Mouse (Mus musculus) cerebellum, adult 11-12 months (tissue): ENCODE results near the gene Eno1.
"Not testable (repeated sequence)": the region's sequence is repeated elsewhere in the genome, so short reads cannot be mapped to it uniquely, and the experiment has no call there.

Experiments used
- DNase-seq: peaks from one replicate; pipeline ENCODE4 v3.0.0; 2022

Gene Eno1

DNA sequence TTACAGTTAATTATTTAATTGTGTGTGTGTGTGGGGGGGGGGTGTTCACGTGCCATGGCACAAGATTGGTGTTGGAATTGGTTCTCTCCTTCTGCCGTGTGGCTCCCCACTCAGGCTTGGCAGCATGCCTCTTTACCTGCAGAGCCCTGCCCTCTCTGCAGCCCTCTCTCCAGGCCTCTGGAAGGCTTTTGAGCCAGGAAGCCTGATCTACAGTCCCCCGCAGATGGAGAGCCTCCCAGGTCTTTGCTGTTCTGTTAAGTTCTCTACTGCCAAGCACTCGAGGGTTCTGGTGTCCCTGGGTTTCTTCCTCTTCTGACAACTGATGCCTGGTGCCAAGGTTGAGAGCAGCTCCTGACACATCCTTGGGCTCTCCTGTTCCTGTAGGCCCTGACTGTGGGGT, 17.9 kb downstream of the Eno1 start:
- peak; percentile 92 for DNase-seq

DNA sequence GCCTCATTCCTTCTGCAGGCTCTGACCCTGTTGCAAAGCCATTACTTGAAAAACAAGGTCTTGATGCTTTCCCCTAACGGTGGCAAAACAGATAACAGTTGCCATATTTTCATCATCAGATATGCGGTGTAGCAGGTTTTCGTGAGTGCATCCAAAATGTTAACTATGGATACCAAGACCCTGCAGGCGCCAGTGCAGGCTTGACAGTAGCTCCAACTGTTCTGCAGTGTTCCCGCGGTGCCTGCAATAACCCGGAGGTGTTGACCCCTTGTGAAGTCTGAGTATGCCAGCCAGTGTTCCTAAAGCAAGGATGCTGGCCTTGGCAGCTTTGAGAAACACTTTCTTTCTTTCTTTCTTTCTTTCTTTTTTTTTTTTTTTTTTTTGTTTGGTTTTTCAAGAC, 18.7 kb downstream of the Eno1 start:
- DNase-seq = no peak

DNA sequence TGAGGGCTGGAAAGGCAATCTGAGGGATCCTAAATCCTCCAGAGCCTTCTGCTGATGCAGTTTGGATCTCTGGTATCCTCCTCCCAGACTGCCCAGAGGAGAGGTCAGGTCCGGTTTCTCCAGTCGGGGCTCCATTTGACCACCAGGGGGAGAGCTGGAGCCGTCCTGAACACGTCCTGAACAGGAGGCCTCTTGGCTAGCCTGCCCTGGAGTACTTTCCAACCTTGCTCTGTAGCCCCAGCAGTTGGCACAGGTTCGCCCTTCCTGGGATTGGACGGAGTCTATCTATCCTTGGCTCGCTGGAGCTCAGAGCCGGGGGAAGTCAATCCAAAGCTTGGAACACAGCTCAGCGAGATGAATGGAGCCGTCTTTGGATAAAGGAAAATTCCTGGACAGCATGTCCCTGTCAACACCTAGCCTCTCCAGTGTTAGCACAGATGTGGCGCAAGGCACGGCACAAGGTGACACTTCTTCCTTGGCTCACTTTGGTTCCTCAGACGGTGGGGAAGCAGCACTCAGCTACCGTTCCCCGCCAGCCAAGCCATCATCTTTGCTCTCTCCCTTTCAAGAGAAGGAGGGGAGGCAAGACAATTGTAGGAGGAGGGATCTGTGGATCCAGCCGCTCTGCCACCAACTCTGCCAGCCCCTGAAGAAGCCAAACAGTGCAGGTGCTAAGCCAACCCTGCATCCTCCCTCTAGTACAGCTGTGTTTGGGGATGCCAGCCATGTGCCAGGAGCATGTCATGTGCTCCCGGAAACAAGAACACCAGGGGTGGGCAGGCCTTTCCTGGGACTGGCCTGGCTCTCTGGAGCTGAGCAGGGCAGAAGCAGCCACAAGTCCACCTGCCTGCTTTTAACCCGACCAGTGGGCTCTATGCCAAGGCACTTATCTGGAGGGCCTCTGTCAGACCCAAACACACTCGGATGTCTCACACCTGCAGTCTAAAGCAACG, 21.0 kb downstream of the Eno1 start:
- DNase-seq = peak; percentile 95

DNA sequence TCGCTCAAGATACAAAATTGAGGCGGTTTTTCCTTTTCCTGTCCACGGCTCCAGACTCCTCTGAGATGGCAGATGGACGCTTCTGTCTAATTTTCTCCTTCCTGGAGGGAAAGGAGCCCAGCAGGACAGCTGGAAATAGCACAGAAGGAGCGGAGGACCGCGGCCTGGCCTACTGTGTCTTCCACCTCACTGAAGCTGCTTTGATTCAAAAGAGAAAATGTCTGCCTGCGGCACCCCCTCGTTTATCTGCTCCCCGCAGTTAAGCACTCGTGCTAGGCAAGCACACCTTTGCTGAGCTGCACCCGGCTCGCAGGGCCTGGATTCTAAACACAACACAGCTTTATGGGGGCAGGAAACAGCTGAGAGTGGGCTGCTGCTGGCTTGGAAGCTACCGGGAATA, 21.9 kb downstream of the Eno1 start:
- DNase-seq = peak; percentile 77

DNA sequence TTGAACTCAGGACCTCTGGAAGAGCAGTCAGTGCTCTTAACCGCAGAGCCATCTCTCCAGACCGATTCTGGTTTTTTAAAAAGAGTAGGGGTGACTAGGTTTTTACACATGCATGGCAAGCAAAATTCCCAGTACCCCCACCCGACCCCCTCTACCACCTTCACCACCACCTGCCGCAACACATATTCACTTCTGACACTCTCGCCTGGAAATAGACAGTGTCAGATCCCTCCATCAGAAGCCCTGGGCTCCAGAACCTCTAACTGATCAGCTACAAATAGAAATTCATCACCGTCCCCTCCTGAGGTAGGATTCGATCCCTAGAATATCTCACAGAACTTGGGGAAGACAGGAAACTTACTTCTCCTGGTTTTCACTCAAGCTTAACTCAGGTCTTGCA, 23.1 kb downstream of the Eno1 start:
- DNase-seq = no peak

DNA sequence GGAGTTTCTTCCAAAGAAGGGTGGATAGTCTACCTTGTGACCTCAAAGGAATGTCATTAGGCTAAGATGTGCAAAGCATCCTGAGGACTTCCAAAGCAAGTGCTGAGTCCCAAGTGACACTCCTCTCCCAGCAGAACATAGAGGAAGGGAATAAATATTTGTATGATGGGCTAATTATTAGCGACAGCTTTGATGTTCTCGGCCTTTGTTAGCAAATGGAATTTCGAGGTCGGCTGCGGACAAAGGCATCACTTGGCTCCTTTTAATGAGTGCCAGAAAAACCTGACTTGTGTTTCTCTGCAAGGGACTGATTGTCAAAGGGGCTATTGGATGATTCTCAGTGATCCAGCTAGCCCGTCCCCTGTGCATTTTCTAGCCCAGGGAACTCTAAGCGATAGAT, 23.6 kb downstream of the Eno1 start:
- DNase-seq = no peak

DNA sequence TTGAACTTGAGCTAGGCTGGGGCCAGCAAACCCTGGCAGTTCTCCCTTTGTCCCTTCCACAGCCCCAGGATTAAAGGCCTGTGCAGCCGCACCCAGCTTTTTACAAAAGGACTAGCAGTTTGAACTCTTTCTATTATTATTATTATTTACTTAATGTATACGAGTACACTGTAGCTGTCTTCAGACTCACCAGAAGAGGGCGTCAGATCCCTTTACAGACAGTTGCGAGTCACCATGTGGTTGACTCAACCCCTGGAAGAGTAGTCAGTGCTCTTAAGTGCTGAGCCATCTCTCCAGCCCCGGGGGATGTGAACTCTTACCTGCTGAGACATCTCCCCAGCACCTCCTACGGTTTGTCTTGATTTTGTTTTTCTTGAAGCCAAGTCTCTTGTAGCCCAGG, 24.2 kb downstream of the Eno1 start:
- no peak for DNase-seq

DNA sequence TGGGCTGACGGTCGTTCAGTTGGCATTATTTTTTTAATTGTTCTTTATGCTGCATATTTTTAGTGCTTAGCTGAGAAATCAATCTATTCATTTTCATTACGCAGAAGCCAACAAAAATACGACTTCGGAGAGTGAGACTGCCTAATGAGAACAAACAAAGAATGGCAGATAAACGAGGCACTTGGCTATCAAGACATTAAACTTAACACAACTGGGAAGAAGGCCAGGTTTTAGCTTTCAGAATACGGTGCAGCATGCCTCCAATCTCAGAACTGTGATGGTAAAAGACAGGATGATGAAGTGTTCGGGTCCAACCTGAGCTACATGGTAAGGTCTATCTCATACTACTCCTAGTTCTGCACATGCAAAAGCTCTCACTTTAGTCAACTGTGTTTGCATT, 25.8 kb downstream of the Eno1 start:
- DNase-seq = no peak

DNA sequence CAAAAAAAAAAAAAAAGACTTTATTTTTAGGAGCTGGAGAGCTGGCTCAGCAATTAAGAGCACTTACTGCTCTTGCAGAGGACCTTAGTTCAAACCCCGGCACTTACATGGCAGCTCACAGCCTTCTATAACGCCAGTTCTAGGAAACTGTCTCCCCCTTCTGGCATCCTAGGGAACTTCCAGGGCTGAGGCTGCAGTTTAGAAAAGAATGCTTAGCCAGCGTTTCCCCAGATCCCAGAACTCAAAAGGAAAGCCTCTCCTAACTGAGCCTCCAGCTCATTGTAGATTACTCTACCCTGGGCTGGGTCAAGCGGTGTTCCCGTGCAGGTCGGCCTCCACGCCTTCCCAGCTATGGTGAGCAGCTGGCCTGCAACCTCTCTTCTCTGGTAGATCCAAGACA, 28.4 kb downstream of the Eno1 start:
- no peak for DNase-seq

DNA sequence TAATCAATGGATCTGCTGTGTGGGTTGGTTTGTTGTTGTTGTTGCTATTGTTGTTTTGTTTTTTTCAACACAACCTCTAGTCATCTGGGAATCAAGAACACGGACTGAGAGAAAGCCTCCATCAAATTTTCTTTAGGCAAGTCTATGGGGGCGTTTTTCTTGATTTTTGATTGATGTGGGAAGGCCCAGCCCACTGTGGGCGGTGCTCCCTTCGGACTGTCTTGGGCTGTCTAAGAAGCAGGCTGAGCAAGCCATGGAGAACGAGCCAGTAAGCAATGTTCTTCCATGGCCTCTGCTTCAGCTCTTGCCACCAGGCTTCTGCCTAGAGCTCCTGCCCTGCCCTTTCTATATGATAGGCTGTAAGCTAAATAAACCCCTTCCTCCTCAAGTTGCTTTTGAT, 28.9 kb downstream of the Eno1 start:
- DNase-seq = no peak

DNA sequence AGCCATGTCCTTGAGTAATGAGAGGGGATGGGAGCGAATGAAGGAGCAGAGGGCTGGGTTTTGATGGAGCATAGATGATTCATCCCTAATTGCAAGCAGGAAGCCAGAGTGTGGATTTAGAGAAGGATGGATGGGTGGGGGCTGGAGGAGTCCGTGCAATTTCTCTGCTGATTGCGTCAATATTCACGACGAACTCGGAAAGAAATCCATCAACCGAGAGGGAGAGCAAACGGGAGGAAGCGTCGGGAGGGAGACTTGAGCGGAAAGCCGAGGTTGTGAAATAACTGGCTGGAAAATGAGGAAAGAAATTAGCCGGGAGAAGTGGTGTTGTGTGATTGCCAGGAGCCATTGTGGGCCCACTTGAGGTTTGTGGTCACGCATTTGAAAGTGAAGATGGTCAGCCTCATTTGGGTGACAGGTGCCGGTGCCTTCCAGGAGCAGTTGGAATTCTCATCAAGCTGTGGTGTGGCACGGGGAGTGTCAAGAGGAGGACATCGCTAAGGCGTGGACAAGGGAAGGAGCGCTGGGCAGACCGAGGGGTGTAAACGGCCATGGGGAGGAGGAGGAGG, 30.2 kb downstream of the Eno1 start:
- DNase-seq = no peak

DNA sequence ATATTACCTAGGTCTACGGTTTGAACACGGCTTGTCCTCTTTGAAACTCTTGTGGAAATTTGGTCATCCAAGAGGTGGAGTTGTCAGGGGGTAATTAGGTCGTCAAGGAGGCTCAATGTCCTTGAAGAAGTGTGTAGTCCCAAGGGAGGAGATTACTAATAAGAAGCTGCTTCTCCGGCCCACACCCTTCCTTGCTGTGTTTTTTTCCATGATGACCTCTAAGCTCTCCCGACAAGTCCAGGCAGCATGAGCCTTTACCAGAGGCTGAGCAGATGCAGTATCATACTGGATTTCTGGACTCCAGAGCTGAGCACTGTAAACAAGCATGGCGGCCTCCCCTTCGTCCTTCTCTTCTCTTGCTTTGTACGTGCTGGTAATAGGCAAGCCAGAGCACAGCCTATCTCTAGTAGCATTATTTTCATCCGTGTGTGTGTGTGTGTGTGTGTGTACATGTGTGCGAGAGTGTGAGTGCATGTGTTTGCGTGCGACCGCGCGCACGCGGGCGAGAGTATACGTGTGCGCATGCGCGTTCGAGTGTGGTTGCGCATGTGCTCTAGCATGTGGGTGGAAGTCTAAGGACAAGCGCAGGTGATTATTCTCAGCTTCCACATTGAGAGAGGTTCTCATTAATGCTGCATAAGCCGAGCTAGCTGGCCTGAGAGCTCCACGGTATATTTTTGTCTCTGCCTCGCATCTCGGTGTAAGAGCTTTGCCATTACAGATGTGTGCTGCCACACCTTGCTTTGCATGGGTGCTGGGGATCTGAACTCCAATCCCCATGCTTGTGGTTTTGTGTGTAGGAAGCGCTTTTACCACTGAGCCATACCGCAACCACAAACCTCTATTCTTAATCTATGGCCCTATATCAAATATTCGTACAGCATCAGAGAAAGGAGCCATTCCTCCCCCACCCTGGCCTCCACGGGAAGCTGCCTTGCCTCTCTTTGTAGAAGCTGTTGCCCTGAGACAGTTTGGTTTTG, 32.4 kb downstream of the Eno1 start:
- no peak for DNase-seq

DNA sequence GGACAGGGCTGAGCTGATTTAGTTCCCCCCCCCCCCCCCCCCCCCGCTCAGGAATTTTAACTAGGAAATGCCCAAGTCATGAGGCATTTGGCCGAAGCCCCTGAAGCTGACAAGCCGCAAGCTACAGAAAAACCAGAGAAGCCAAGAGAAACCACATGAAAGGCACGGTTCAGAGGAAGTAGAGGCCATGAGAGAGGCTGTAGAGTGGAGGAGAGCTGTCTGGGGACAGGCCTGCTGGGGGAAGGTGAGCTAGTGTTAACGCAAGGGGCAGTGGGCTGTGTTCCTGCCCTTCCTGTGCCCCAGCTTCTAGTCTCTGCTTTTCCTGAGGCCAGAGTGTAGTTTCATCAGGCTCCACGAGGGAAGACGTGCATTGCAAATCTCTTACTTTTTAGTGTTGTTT, 33.2 kb downstream of the Eno1 start:
- no peak for DNase-seq

DNA sequence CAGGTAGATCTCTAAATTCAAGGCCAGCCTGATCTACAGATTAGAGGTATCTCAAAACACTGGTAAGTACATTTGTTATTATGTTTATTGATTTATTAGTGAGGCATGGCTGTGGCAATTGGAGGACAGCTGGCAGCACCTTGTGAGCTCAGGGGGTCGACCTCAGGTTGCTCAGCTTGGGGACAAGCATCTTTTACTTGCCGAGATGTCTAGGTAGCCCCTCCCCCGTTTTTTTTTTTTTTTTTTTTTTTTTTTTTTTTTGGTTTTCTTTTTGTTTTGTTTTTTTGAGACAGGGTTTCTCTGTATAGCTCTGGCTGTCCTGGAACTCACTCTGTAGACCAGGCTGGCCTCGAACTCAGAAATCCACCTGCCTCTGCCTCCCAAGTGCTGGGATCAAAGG, 34.2 kb downstream of the Eno1 start:
- not testable (repeated sequence) for DNase-seq

DNA sequence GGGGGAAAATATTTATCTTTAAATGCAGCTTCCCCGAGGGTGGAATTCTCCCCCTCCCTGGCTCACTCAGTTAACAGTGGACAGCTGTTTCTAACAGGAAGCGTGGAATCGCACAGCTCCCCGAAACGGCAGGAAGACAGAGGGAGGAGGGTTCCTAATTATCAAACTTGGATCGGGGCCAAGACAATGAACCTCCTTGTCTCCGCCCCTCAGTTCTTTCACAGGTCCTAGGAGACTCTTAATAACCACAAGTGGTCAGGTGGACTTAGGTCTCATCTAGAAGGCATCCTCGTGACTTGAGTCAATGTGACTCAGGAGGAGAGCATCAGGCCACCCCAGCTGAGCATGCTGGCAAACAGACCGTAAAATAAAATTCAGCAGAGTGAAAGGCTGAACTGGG, 36.2 kb downstream of the Eno1 start:
- no peak for DNase-seq

DNA sequence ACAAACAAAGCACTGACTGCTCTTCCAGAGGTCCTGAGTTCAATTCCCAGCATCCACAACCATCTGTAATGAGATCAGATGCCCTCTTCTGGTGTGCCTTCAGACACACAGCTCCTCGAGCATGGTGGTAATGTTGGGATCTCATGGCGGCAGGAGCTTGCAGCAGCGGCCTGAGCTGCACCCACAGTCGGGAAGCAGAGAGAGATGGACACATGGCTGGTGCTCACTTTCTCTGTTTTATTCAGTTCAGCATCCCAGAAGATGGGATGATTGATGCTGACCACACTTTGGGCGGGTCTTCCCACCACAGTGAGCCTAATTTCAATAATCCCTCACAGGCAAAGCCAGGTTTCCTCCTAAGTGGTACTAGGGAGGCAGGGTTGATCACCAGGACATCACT, 39.0 kb downstream of the Eno1 start:
- no peak for DNase-seq

DNA sequence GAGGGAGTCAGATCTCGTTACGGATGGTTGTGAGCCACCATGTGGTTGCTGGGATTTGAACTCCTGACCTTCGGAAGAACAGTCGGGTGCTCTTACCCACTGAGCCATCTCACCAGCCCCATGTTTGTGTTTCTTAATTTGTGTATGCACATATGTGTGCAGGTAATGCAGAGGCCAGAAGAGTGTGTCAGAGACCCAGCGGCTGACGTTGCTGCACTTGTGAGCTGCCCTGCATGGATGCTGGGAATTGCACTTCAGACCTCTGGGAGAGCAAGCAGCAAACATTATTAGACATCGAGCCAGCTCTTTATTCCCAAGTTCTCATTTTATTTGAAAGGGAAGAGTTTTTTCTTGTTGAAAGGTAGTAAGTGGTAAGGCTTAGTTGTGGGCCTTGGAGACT, 42.8 kb downstream of the Eno1 start:
- not testable (repeated sequence) for DNase-seq

DNA sequence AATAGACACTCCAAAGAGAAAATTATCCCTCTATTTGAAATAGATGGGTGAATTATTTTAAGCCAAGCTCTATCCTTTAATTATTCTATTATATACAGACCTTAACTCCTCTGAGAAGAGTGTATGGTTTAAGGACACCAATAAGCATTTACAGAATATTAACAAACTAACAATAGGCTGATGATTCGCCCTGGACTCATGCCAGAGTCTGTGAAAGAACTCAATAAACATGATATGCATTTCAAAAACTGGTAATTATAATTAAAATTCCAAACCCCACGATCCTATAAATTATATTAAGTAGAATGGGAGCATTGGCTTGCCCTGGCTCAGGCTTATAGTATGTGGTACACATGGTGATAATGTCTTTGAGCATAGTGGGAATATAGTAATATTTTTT, 43.5 kb downstream of the Eno1 start:
- DNase-seq = no peak

DNA sequence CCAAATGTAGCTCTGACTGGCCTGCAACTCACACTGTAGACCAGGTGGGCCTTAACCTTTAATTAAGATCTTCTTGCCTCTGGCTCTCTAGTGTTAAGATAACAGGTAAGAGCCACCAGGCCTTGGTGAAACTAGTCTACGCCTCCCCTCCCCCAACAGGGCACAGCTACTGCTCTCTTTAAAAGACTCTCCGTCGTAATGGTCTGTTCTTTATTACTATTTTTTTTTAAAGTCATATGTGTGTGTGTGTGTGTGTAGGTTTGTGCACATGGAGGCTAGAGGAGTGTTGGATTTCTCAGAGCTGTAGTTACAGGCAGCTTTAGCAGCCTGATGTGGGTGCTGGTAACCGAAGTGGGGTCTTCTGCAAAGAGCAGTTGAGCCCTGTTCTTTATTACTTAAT, 43.9 kb downstream of the Eno1 start:
- DNase-seq = peak; percentile 49

DNA sequence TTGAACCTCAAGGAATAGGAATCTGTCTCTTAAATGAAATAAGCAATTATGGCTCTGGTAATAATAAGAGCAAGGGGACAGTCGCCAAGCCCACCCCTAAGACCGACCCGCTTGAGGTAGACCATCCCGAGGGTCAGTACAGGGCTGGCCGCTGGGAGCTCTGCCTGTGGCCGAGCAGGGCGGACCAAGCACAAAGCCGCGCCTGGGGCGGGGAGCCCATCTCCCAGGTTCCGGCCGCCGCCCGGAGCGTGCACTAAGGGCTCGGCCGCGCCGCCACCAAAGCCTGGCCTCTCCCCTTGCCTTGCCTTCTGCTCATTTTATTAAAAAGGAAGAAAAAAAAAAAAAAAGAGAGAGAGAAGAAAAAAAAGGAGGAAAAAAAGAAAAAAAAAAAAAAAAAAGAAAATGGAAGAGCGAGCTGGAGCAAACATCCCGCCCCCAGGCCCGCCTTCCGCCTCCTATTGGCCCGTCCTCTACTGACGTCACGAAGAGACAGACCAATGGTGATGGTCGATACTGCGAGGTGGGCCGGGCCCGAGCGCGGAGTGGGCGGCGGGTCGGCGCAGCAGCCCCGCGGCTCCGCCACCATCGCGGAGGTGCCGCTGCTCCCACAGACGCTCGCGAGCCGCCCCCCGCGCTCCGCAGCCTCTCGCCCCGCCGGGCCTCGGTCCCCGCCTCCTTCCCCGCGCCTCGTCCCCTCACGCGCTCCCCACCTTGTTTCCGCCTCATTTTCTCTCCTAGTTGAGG, 44.7 kb downstream of the Eno1 start, which contains the start of gene Rere:
Rere (plus strand) TSS at position 629 of the 744 bp plus-strand sequence.
- peak; percentile 97 for DNase-seq

DNA sequence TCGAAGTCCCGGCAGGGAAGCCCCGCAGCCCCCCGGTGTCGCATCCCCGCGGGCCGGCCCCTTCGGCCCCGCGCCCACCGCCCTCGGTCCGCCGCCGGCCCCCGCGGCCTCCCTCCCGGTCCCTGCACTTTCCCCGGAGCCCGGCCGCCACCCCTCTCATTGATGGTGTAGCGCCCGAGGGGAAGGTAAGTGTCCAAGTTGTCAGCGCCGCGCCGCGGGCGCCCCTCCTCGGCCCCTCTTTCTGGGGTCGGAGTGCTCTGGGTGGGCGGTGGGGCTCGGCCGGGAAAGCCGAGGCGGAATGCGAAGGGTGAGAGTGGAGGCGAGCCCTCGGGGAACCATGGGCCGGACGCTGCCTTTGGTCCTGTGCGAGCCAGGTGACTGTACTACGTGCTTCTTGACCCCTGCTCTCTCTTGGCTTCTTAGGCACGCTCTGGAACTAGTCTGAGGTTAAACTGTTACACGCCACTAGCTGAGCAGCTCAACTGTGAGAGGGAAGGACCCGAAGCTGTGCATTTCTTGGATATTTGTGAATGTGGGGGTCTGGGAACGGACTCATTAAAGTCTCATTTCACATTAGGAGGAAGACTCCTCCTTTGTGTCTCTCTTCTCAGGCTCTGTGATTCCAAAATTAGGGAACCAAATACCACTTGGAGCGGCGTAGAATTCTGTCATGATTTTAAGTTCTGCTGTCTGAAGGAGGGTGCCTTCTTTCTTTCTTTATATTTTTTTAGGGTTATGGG, 45.5 kb downstream of the Eno1 start:
- no peak for DNase-seq
